Mouse (Mus musculus) G1E-ER4 (cell line): Measurements from ENCODE around the gene Kcna10. TPM values are rescaled to one million over a fixed set of nuclear protein-coding genes. Genes with fewer than 3 reads are reported as not detected.

ENCODE experiments used
- GATA1 ChIP-seq: IDR thresholded peaks from one replicate; pipeline ENCODE4 v1.8.0; 2012; ENCODE audit warnings: low read length, inconsistent platforms
- polyA plus RNA-seq: library from polyadenylated mRNA; stranded (reverse); fragments of >175 nt; gene quantifications from 2 replicates; pipeline ENCODE4 v1.2.3, GENCODE M21; 2012

The Kcna10 gene
- polyA plus RNA-seq, 1 experiment, result not detected

GRCm38 (mm10) chr3:107221608-107222007 lies 38.8 kb downstream of the Kcna10 start, which contains the start of gene Cym:
TSS of gene Cym (minus strand) at chr3:107221732.
- no peak for TF ChIP-seq GATA1

- TF ChIP-seq GATA1, result no peak
Measured at GRCm38 (mm10) chr3:107223230-107223629, 40.4 kb downstream of the Kcna10 start.

GRCm38 (mm10) chr3:107225820-107226219 lies 43.0 kb downstream of the Kcna10 start:
- no peak for TF ChIP-seq GATA1

- TF ChIP-seq GATA1, result no peak
Measured at GRCm38 (mm10) chr3:107229221-107229620, 46.4 kb downstream of the Kcna10 start.

GRCm38 (mm10) chr3:107229822-107230221 lies 47.0 kb downstream of the Kcna10 start:
- TF ChIP-seq GATA1, result no peak

GRCm38 (mm10) chr3:107230527-107230926 lies 47.7 kb downstream of the Kcna10 start, which contains the start of gene A630076J17Rik:
TSS of gene A630076J17Rik (plus strand) at chr3:107230614.
- no peak for TF ChIP-seq GATA1

GRCm38 (mm10) chr3:107231202-107231601 lies 48.3 kb downstream of the Kcna10 start:
- no peak for TF ChIP-seq GATA1

GRCm38 (mm10) chr3:107233351-107233813 lies 50.5 kb downstream of the Kcna10 start:
- no peak for TF ChIP-seq GATA1

GRCm38 (mm10) chr3:107233945-107234344 lies 51.1 kb downstream of the Kcna10 start:
- no peak for TF ChIP-seq GATA1

GRCm38 (mm10) chr3:107238051-107238450 lies 55.2 kb downstream of the Kcna10 start:
- TF ChIP-seq GATA1, result no peak

- no peak for TF ChIP-seq GATA1
Measured at GRCm38 (mm10) chr3:107238471-107238980, 55.7 kb downstream of the Kcna10 start.

- no peak for TF ChIP-seq GATA1
Measured at GRCm38 (mm10) chr3:107239607-107240006, 56.8 kb downstream of the Kcna10 start, which contains the start of gene Prok1. TSS of gene Prok1 (minus strand) at chr3:107239707.

- no peak for TF ChIP-seq GATA1
Measured at GRCm38 (mm10) chr3:107241389-107242094, 58.7 kb downstream of the Kcna10 start.

Other genes with a start within 250 kb of the Kcna10 start
- not detected in 2 replicates for gene Kcna3, start 146.9 kb upstream of the Kcna10 start, polyA plus RNA-seq
- gene Kcna2, start 81.9 kb upstream of the Kcna10 start, polyA plus RNA-seq, result not detected in 2 replicates
- gene Cym, start 38.7 kb downstream of the Kcna10 start, polyA plus RNA-seq, result not detected in 2 replicates
- not detected in 2 replicates for gene A630076J17Rik, start 47.6 kb downstream of the Kcna10 start, polyA plus RNA-seq
- 0.03 TPM in 1 of 2 replicates, not detected in the other for gene Prok1, start 56.7 kb downstream of the Kcna10 start, polyA plus RNA-seq
- 22.1 and 36.3 TPM in 2 replicates for gene Lamtor5, start 95.8 kb downstream of the Kcna10 start, polyA plus RNA-seq
- not detected in 2 replicates for gene Slc16a4, start 108.2 kb downstream of the Kcna10 start, polyA plus RNA-seq
- 6.0 and 7.4 TPM in 2 replicates for gene Rbm15, start 150.6 kb downstream of the Kcna10 start, polyA plus RNA-seq